Mouse (Mus musculus) spleen, adult 2 months (tissue): ENCODE measurements at regions not wholly inside any gene's neighbourhood (a gene's known extent, or its start where the extent isn't known, plus 50 kb on each side); places are given as distances from the start of the nearest gene placed in this dataset.

Experiments
- DNase-seq, 2 experiments: peaks; one replicate each; pipeline versions ENCODE4 v3.0.0 to v3.0.0-alpha.2; 2012 to 2021; ENCODE audit warnings: low spot score in 2 of 2, low read depth in 1 of 2
- H3K27ac ChIP-seq: fragments of 200-500 bp; 2 replicates; pipeline ENCODE4 v1.5.1; 2012; ENCODE audit warnings: low read length, inconsistent platforms; ENCODE audit not compliant: insufficient read depth
- H3K27me3 ChIP-seq: fragments of 200-500 bp; 2 replicates; pipeline ENCODE4 v1.6.1; 2012; ENCODE audit warnings: mild to moderate bottlenecking, moderate library complexity, low read length, inconsistent platforms; ENCODE audit not compliant: control insufficient read depth, insufficient read depth
- H3K36me3 ChIP-seq: fragments of 200-500 bp; 2 replicates; pipeline ENCODE4 v1.6.1; 2012; ENCODE audit warnings: mild to moderate bottlenecking, low read length, inconsistent platforms; ENCODE audit not compliant: control insufficient read depth, insufficient read depth
- H3K4me1 ChIP-seq: fragments of 200-500 bp; 2 replicates; pipeline ENCODE4 v1.6.1; 2011; ENCODE audit warnings: inconsistent platforms; ENCODE audit not compliant: control insufficient read depth, insufficient read depth, insufficient read length
- H3K4me3 ChIP-seq: fragments of 200-500 bp; 2 replicates; pipeline ENCODE4 v1.5.1; 2011; ENCODE audit warnings: mild to moderate bottlenecking, inconsistent platforms; ENCODE audit not compliant: insufficient read depth, insufficient read length; ENCODE audit errors: extremely low read depth
- CTCF ChIP-seq: fragments of 200-500 bp; IDR thresholded peaks from 2 replicates; pipeline ENCODE4 v1.5.1; 2011; ENCODE audit warnings: mild to moderate bottlenecking, inconsistent platforms; ENCODE audit not compliant: insufficient read depth, insufficient read length, insufficient replicate concordance; ENCODE audit errors: extremely low read depth
- POLR2A ChIP-seq: fragments of 200-500 bp; IDR thresholded peaks from 2 replicates; pipeline ENCODE4 v1.6.1; 2011; ENCODE audit warnings: low read depth, low read length, inconsistent platforms
- WGBS: fragments of 180-500 bp; shearing (Covaris S2); methylation state at CpG from one replicate; pipeline ENCODE4 v1.1.7; 2018; 5-methylcytosine and 5-hydroxymethylcytosine counted together

DNA sequence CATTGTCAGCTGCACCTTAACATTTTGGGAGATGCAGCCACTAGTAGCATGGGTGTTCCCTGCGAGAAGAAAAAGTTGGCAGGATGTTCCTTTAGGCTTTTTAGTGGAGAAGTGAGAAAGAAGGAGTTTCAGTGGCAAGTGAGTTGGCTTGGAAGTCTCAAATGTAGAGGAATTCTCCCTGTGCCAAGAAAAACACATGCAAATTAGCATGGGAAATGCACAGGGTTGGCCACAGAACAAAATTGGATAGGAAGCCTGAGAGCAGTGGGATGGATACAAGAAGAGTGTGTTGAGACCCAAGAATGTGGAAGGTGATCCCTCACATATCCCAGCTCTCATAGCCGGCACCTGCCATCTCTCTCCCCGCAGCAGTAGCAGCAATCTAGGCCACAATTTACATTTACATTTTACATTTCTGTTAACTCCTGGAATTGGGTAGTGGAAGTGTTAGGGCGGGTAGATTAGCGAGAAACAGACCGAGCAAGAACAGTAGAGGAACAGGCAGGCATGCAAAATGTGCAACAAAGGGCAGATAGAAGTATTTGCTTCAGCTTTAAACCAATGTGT is 450.9 kb upstream of the Nr2f2 start:
- Histone ChIP-seq H3K4me1 (no peaks in the 10 kb centered on the region), H3K27ac (no peak overlapping the region), H3K4me3 (no peak overlapping the region), H3K27me3 (no peaks in the 10 kb centered on the region), H3K36me3 (no peaks in the 10 kb centered on the region)
- 86% methylated on average over 6 of the region's 6 CpGs for WGBS
- DNase-seq: no peak
- TF ChIP-seq POLR2A (no peak), CTCF (no peak)

DNA sequence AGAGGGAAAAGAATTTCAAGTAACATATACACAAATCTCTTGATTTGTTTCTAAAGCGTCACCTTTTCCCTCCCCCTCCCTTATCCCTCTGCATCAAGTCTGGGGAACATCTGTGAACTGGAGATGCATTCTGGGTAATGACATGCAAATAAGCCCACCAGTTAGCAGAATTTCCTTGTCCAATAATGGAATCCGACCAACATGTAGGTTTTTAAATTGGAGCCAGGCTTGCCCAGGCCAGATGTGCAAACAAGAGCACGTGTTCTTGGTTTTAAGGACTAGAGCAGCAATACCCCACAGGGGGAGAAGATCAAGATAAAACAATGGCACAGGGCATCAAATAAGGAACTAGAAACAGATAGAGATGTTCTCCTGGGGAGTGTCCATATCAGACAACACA is 447.9 kb upstream of the Nr2f2 start:
- H3K4me3 ChIP-seq: no peak overlapping the region
- no peak for TF ChIP-seq CTCF
- no peak for TF ChIP-seq POLR2A
- H3K27ac ChIP-seq: no peak overlapping the region

DNA sequence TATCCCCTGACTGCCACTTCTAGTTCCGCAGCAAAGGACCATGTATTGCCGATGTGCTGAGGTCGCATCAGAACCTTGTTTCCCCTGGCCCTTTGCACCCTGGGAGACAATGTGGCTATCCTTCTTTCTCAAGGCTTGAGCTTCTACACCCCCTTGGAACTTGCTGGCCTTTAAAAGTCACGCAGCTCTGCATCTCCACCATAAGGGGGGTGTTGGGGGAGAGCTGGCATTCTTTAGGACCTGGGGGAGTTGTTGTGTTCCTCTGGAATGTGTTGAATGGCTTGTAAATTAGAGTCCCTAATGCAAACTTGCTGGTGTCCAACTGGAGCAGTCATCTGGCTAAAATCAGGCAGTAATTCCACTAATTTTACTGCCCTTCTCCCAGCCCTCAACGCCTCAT is 446.6 kb upstream of the Nr2f2 start:
- Histone ChIP-seq H3K36me3 (no peaks in the 10 kb centered on the region), H3K27ac (no peak overlapping the region), H3K4me1 (no peaks in the 10 kb centered on the region), H3K4me3 (no peak overlapping the region), H3K27me3 (no peaks in the 10 kb centered on the region)
- WGBS: 60% methylated on average over 5 of the region's 5 CpGs
- no peak for TF ChIP-seq POLR2A
- no peak for TF ChIP-seq CTCF
- no peak for DNase-seq

More for the DNA sequence above, 447.9 kb upstream of the Nr2f2 start:
- 77% methylated on average over 3 of the region's 3 CpGs for WGBS
- Histone ChIP-seq H3K27me3 (no peaks in the 10 kb centered on the region), H3K4me1 (no peaks in the 10 kb centered on the region), H3K36me3 (no peaks in the 10 kb centered on the region)
- DNase-seq: no peak

DNA sequence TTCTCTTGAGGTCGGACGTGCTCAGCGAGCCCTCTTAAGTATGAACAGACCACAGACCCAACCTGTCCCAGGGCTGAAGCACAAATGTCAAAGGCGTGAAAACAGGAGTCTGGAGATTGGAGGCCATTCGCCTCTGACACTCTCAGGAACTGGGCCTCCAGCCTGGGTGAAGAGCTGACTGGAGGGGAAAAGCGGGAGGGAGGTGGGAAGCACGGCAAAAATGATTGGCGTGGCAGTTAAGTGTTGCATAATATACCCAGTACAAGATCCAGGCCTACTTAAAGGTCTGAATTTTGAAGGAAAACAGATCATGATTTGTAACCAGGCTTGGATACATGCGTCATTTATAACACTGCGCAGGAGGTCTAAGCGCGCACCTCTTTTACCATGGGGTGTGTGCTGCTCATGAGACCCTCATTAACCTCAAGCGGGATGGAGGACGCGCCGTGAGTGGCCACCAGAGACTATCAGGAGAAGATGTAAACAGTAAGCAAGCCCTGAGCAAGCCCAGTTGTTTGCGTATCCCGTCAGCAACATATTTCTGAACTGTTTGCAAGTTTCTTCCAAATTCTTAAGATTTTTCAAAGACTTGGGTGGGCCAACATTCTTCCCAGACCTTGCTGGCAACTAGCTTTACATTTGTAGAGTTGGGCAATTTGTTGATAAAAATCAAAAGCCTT is 444.0 kb upstream of the Nr2f2 start:
- Histone ChIP-seq H3K27me3 (no peaks in the 10 kb centered on the region), H3K36me3 (no peaks in the 10 kb centered on the region), H3K4me1 (no peaks in the 10 kb centered on the region), H3K27ac (no peak overlapping the region), H3K4me3 (no peak overlapping the region)
- TF ChIP-seq POLR2A: no peak
- no peak for TF ChIP-seq CTCF
- WGBS: 85% methylated on average over 18 of the region's 18 CpGs
- DNase-seq: no peak

DNA sequence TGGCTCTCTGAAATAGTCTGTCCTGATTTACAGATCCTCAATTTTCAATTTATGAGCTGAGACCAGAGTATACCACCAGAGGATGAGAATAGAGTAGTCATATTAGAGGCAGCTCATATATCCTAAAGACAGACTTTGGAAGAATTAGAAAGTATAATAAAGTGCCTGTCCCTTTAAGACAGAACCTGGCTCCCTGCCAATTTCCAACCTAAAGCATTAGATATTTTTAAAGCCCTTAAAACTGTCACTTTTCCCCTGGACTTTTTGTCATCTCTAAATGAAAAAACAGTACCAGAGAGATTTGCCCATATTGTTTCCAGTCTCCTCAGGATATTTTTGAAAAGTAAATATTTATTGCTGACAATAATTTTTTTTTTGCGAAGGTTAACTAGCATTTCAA is 437.7 kb upstream of the Nr2f2 start:
- Histone ChIP-seq H3K36me3 (no peaks in the 10 kb centered on the region), H3K27me3 (no peaks in the 10 kb centered on the region), H3K4me1 (no peaks in the 10 kb centered on the region), H3K4me3 (no peak overlapping the region), H3K27ac (no peak overlapping the region)
- WGBS: 61% methylated on average over 1 of the region's 1 CpGs
- TF ChIP-seq POLR2A (no peak), CTCF (no peak)
- no peak for DNase-seq

DNA sequence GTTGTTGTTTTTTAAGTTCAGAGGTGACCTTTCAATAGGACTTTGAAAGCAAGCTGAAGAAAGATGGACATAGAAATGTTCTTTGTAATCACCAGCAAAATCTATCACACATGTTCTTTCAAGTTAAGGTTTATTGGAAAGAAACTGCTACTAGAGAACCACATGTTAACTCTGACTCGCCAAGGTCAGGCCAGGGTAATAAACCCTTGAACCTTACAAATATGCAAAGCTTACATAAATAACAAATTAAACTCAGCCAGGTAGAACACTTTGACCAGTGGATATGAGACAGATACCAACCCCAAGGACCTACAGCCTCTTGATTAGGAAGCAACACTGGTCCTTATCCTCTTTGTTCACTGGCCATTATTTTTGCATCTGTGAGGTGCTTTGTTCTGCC is 433.4 kb upstream of the Nr2f2 start:
- H3K27ac ChIP-seq: no peak overlapping the region
- 78% methylated on average over 1 of the region's 1 CpGs for WGBS
- no peak overlapping the region for H3K4me3 ChIP-seq
- no peaks in the 10 kb centered on the region for H3K27me3 ChIP-seq
- DNase-seq: no peak
- TF ChIP-seq CTCF (no peak), POLR2A (no peak)
- no peaks in the 10 kb centered on the region for H3K36me3 ChIP-seq
- no peaks in the 10 kb centered on the region for H3K4me1 ChIP-seq

DNA sequence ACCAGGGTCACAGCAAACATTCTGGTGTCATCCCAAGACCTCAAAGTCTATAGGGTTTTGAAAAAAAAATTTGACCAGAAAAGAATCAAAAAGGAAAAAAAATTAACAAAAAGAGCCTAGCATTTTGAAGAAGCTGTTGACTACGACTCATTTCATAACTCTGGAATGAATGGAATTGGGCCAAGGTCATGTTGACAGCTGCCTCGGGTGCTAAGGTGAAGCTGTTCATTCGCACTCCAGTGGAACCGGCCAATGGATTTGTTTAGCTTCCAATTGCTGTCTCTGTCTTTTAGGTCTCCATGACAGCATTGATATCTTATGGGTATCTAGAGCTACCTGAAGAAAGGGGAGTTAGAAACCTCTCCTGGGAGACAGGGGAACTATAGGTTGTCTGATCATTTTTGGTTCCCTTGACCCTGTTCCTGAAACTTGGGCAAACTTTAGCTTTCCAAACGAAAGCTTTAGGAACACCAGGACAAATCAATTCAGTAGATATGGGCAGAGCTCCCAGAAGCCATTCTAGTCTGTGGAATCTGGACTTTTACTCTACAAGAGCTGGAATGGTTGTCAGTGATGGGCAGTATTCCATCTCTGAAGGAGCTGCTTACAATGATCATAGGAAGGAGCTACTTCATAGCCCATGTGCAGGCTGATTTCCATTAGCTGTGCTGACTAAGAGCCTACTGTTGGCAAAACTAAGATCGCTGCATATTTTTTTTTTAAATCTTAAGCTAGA is 432.7 kb upstream of the Nr2f2 start:
- Histone ChIP-seq H3K27me3 (no peaks in the 10 kb centered on the region), H3K4me3 (no peak overlapping the region), H3K36me3 (no peaks in the 10 kb centered on the region), H3K27ac (no peak overlapping the region), H3K4me1 (no peaks in the 10 kb centered on the region)
- DNase-seq: no peak
- TF ChIP-seq POLR2A: no peak
- no peak for TF ChIP-seq CTCF
- WGBS: 74% methylated on average over 6 of the region's 6 CpGs
